Mouse (Mus musculus) CH12.LX (cell line): Measurements from ENCODE around the gene Golm1.
A peak's percentile ranks its signal among the peaks of the same experiment; 100 is the strongest.

Source experiments
- CHD2 ChIP-seq: IDR thresholded peaks from 2 replicates; pipeline ENCODE4 v1.6.1; 2011; ENCODE audit warnings: low read length, improper control_type of control experiment
- CTCF ChIP-seq, 2 experiments: IDR thresholded peaks in 1 of 2; conservative IDR thresholded peaks in 1 of 2; 2 replicates each; pipeline ENCODE4 v1.5.1; 2011 to 2012; ENCODE audit warnings: low read depth in 2 of 2, low read length in 2 of 2, improper control_type of control experiment in 1 of 2, inconsistent platforms in 1 of 2, mild to moderate bottlenecking in 1 of 2, moderate library complexity in 1 of 2
- EP300 ChIP-seq: IDR thresholded peaks from 2 replicates; pipeline ENCODE4 v1.6.1; 2011; ENCODE audit warnings: low read length, improper control_type of control experiment
- JUND ChIP-seq: conservative IDR thresholded peaks from 2 replicates; pipeline ENCODE4 v1.6.1; 2011; ENCODE audit warnings: low read depth, low read length, improper control_type of control experiment
- MXI1 ChIP-seq: IDR thresholded peaks from 2 replicates; pipeline ENCODE4 v1.6.1; 2011; ENCODE audit warnings: mild to moderate bottlenecking, low read depth, low read length, improper control_type of control experiment
- MYC ChIP-seq: IDR thresholded peaks from 2 replicates; pipeline ENCODE4 v1.6.1; 2011; ENCODE audit warnings: low read depth, mild to moderate bottlenecking, improper control_type of control experiment, low read length
- POLR2A ChIP-seq: IDR thresholded peaks from 2 replicates; pipeline ENCODE4 v1.6.1; 2011; ENCODE audit warnings: low read depth, mild to moderate bottlenecking, improper control_type of control experiment, low read length
- SIN3A ChIP-seq: IDR thresholded peaks from 2 replicates; pipeline ENCODE4 v1.6.1; 2012; ENCODE audit warnings: low read length, improper control_type of control experiment, inconsistent platforms
- SMC3 ChIP-seq: IDR thresholded peaks from 2 replicates; pipeline ENCODE4 v1.6.1; 2011; ENCODE audit warnings: low read depth, low read length, improper control_type of control experiment
- TBP ChIP-seq: conservative IDR thresholded peaks from 2 replicates; pipeline ENCODE4 v1.6.1; 2011; ENCODE audit warnings: low read depth, low read length, improper control_type of control experiment
- TCF12 ChIP-seq: IDR thresholded peaks from 2 replicates; pipeline ENCODE4 v1.6.1; 2014; ENCODE audit warnings: low read depth, mild to moderate bottlenecking, inconsistent platforms, low read length, improper control_type of control experiment
- USF1 ChIP-seq: IDR thresholded peaks from 2 replicates; pipeline ENCODE4 v1.6.1; 2014; ENCODE audit warnings: low read depth, mild to moderate bottlenecking, inconsistent platforms, low read length, improper control_type of control experiment
- USF2 ChIP-seq: conservative IDR thresholded peaks from 2 replicates; pipeline ENCODE4 v1.6.1; 2011; ENCODE audit warnings: low read depth, low read length, improper control_type of control experiment
- ZNF384 ChIP-seq: IDR thresholded peaks from 2 replicates; pipeline ENCODE4 v1.6.1; 2012; ENCODE audit warnings: low read depth, low read length, improper control_type of control experiment, inconsistent platforms

GRCm38 (mm10) chr13:59690576-59690975, 15.0 kb upstream of the Golm1 start:
- TF ChIP-seq POLR2A (no peak), USF1 (no peak), CTCF (conservative IDR thresholded peaks at IDR 0.05 in 1 of 2, IDR thresholded peaks at IDR 0.05 in 1 of 2; ENCODE audit: low read depth in 2 of 2, low read length in 2 of 2) (peak in 1 of 2 experiments; percentile 45; a peak in 2 of 4 replicates), MXI1 (no peak), USF2 (no peak), CHD2 (no peak), EP300 (no peak), TCF12 (no peak), SMC3 (peak; percentile 45), ZNF384 (no peak), TBP (no peak), SIN3A (no peak), JUND (no peak), MYC (no peak)
